Mouse (Mus musculus) embryonic fibroblast, embryonic 13.5 days (primary cell): ENCODE results near the gene Sp7.

Source experiments
- CTCF ChIP-seq: IDR thresholded peaks from 2 replicates; pipeline ENCODE4 v1.5.1; 2011; ENCODE audit warnings: mild to moderate bottlenecking, control low read depth, low read length, moderate library complexity, borderline replicate concordance; ENCODE audit not compliant: insufficient read depth
- POLR2A ChIP-seq: IDR thresholded peaks from 2 replicates; pipeline ENCODE4 v1.6.1; 2011; ENCODE audit warnings: low read depth, mild to moderate bottlenecking, control low read depth, low read length, moderate library complexity

DNA sequence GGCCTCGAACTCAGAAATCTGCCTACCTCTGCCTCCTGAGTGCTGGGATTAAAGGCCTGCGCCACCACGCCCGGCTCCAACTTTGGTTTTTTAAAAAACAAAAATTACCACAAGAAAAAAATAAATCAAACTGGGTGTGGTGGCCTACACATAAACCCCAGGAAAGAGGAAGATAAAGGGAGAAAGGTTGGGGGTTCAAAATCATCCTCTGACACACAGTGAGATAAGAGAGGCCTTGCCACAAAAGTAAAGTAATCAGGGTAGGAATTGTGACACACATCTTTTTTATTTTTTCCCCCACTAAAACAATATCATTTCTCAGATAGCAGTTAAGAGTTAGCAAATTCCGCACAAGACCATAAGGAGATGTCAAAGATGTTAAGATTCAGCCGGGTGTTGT is 16.7 kb upstream of the Sp7 start:
- no peak for TF ChIP-seq POLR2A
- no peak for TF ChIP-seq CTCF
